Mouse (Mus musculus) C2C12 (cell line): ENCODE data around the gene Fancc. TPM values are rescaled to one million over a fixed set of nuclear protein-coding genes. Genes with fewer than 3 reads are reported as not detected.

ENCODE experiments used
- H3K27me3 ChIP-seq: one replicate; pipeline ENCODE4 v1.6.1; 2011; ENCODE audit not compliant: control insufficient read depth, insufficient read depth, insufficient read length
- H3K36me3 ChIP-seq: one replicate; pipeline ENCODE4 v1.6.1; 2011; ENCODE audit not compliant: control insufficient read depth, insufficient read depth
- H3K4me3 ChIP-seq: one replicate; pipeline ENCODE4 v1.5.1; 2011; ENCODE audit warnings: mild to moderate bottlenecking, control low read depth; ENCODE audit not compliant: poor library complexity, insufficient read depth, severe bottlenecking
- H3K79me2 ChIP-seq: one replicate; pipeline ENCODE4 v1.6.1; 2011; ENCODE audit not compliant: control insufficient read depth, insufficient read depth
- H3K79me3 ChIP-seq: one replicate; pipeline ENCODE4 v1.6.1; 2011; ENCODE audit warnings: low read depth, control low read depth
- H3ac ChIP-seq: one replicate; pipeline ENCODE3; 2011; ENCODE audit warnings: low read depth; ENCODE audit not compliant: control insufficient read depth, insufficient read length
- CEBPB ChIP-seq: IDR thresholded peaks from one replicate; pipeline ENCODE4 v1.6.1; 2011; ENCODE audit warnings: low read depth, mild to moderate bottlenecking, control low read depth, moderate library complexity
- CTCF ChIP-seq: IDR thresholded peaks from one replicate; pipeline ENCODE4 v1.5.1; 2011; ENCODE audit not compliant: control insufficient read depth, insufficient read depth, insufficient read length
- FOSL1 ChIP-seq: IDR thresholded peaks from one replicate; pipeline ENCODE4 v1.8.0; 2011; ENCODE audit warnings: mild to moderate bottlenecking, low read length; ENCODE audit not compliant: poor library complexity, insufficient read depth, severe bottlenecking
- MAX ChIP-seq: IDR thresholded peaks from one replicate; pipeline ENCODE4 v1.6.1; 2011; ENCODE audit warnings: mild to moderate bottlenecking, control low read depth
- MYOD1 ChIP-seq: IDR thresholded peaks from one replicate; pipeline ENCODE4 v1.6.1; 2011; ENCODE audit warnings: low read depth; ENCODE audit not compliant: control insufficient read depth, insufficient read length
- MYOG ChIP-seq: IDR thresholded peaks from one replicate; pipeline ENCODE4 v1.6.1; 2011; ENCODE audit not compliant: control insufficient read depth, insufficient read length; ENCODE audit errors: extremely low read depth
- USF1 ChIP-seq: IDR thresholded peaks from one replicate; pipeline ENCODE4 v1.6.1; 2011; ENCODE audit warnings: low read depth, mild to moderate bottlenecking, control low read depth, moderate library complexity
- polyA plus RNA-seq: library from polyadenylated mRNA; unstranded; fragments of >200 nt; fragmentation: generic; extraction: Trizol; gene quantifications from one replicate; pipeline ENCODE4 v1.2.1, GENCODE M21; 2012; ENCODE audit warnings: missing spikeins

Gene Fancc
- polyA plus RNA-seq, 1 experiment = 9.3 TPM

DNA sequence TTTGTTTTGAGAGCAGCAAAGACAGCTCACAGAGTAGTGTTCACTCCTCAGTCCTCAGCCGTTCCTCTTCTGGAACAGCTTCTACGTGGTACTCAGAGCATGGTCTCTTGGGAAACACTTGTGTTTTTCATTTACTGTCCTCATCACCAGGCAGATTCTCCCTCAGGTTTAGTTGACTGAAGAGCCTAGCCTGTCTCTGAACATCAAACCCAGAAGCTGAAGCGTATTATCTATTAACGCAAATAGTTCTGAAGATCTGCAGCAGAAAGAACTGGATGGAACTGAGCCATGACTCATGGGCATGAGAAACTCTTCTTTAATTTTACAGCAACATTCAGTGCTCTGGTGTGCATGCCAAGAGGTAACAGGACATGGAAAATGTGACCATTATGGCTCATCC lies 147.0 kb downstream of the Fancc start:
- H3ac ChIP-seq = no peak overlapping the region
- H3K79me3 ChIP-seq = no peaks in the 10 kb centered on the region
- H3K27me3 ChIP-seq = no peaks in the 10 kb centered on the region
- no peak overlapping the region for H3K4me3 ChIP-seq
- no peaks in the 10 kb centered on the region for H3K79me2 ChIP-seq
- TF ChIP-seq CEBPB (no peak), FOSL1 (no peak), MYOG (no peak), USF1 (no peak), MAX (no peak), CTCF (no peak), MYOD1 (no peak)
- no peaks in the 10 kb centered on the region for H3K36me3 ChIP-seq

- Histone ChIP-seq H3K27me3 (no peaks in the 10 kb centered on the region), H3K4me3 (no peak overlapping the region), H3K36me3 (no peaks in the 10 kb centered on the region), H3K79me2 (no peaks in the 10 kb centered on the region), H3ac (no peak overlapping the region), H3K79me3 (no peaks in the 10 kb centered on the region)
- TF ChIP-seq MYOD1 (no peak), MAX (no peak), USF1 (no peak), CEBPB (no peak), CTCF (no peak), FOSL1 (no peak), MYOG (no peak)
Observed at GRCm38 (mm10) chr13:63347639-63348038, 149.4 kb downstream of the Fancc start.

GRCm38 (mm10) chr13:63345476-63346225 lies 151.4 kb downstream of the Fancc start:
- no peak for TF ChIP-seq CTCF
- no peak for TF ChIP-seq FOSL1
- TF ChIP-seq MAX = no peak
- TF ChIP-seq CEBPB = no peak
- no peak for TF ChIP-seq MYOD1
- no peak for TF ChIP-seq USF1
- no peak for TF ChIP-seq MYOG
- Histone ChIP-seq H3K27me3 (no peaks in the 10 kb centered on the region), H3ac (no peak overlapping the region)

GRCm38 (mm10) chr13:63344481-63344880 lies 152.6 kb downstream of the Fancc start:
- Histone ChIP-seq H3ac (no peak overlapping the region), H3K79me2 (no peaks in the 10 kb centered on the region), H3K27me3 (no peaks in the 10 kb centered on the region), H3K36me3 (no peaks in the 10 kb centered on the region), H3K79me3 (no peaks in the 10 kb centered on the region), H3K4me3 (no peak overlapping the region)
- TF ChIP-seq FOSL1 = no peak
- TF ChIP-seq CEBPB = no peak
- no peak for TF ChIP-seq MAX
- TF ChIP-seq USF1 = no peak
- TF ChIP-seq MYOG = no peak
- no peak for TF ChIP-seq MYOD1
- TF ChIP-seq CTCF = no peak

More at GRCm38 (mm10) chr13:63345476-63346225, 151.4 kb downstream of the Fancc start:
- no peaks in the 10 kb centered on the region for H3K79me2 ChIP-seq
- H3K4me3 ChIP-seq = no peak overlapping the region
- H3K79me3 ChIP-seq = no peaks in the 10 kb centered on the region
- H3K36me3 ChIP-seq = no peaks in the 10 kb centered on the region

DNA sequence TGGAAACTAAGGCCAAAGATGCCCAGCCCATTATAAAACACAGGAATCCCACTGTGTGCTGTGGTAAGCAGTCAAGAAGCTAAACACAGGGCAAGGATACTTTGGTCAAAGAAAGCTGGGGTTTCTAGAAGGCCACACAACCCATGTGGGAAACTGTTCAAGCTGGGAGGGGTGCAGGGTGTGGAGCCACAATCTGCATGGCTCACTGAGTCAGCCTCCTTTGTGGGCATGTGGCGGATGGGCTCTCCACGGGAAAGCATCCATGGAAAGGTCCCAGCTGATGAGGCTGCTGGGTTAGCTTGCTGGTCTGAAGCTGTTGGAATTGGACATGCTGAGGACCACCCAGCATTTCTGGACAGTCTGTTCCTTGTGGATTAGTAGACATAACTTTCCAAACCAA lies 154.3 kb downstream of the Fancc start:
- no peak for TF ChIP-seq MAX
- no peaks in the 10 kb centered on the region for H3K79me3 ChIP-seq
- no peak overlapping the region for H3K4me3 ChIP-seq
- H3ac ChIP-seq = no peak overlapping the region
- H3K36me3 ChIP-seq = no peaks in the 10 kb centered on the region
- H3K79me2 ChIP-seq = no peaks in the 10 kb centered on the region
- no peaks in the 10 kb centered on the region for H3K27me3 ChIP-seq

- no peaks in the 10 kb centered on the region for H3K79me3 ChIP-seq
- no peaks in the 10 kb centered on the region for H3K36me3 ChIP-seq
- H3ac ChIP-seq = no peak overlapping the region
- no peak overlapping the region for H3K4me3 ChIP-seq
- H3K79me2 ChIP-seq = no peaks in the 10 kb centered on the region
- H3K27me3 ChIP-seq = no peaks in the 10 kb centered on the region
- TF ChIP-seq MAX (no peak), CEBPB (no peak), MYOG (no peak), USF1 (no peak), CTCF (no peak), MYOD1 (no peak), FOSL1 (no peak)
Observed at GRCm38 (mm10) chr13:63339946-63340345, 157.1 kb downstream of the Fancc start.
